Mouse (Mus musculus): ENCODE results near the gene Mrps15. TPM values are rescaled to one million over a fixed set of nuclear protein-coding genes. Genes with fewer than 3 reads are reported as not detected.

Mrps15 gene
- polyA plus RNA-seq (2015; fragmentation: Nextera tagmentation; extraction: Ambion mirVana): 134 and 140 TPM in 2 replicates

DNA sequence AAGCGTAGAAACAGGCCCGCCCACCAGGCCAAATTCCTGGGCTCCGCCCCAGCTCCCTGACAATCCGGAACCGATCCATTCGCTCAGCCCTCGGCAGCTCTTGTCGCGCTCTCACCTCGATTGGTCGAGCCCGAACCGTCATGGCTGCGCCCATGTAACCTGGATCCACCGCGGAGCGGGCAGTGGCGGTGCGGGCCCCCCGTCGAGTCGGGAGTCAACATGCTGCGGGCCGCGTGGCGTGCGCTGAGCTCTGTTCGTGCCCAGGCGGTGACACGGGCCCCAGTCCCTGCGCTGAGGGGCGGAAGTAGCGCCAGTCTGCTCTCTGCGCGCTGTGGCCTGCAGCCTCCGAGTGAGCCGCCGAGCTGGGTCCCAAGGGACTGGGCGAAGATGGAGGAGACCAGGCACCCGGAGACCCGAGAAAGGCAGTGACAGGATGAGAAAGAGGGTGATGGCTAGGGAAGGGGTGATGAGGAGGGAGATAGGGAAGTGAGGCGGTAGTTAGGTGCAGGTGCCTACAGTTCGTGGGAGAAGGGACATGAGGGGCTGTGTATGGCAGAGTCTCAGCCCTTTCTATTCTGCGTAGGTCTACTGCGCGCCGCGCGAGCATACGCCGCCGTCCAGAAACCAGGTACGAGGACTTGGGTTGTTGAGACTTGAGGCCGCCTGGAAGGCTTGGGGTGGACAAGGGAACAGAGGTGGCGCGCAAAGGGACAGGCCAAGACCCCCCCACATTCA is at the start of gene Mrps15:
TSS of gene Mrps15 (plus strand) at position 75 of the 735 bp plus-strand sequence.
- H3K4me3 ChIP-seq: peak within 1 kb of the TSS; percentile 94
- H3K36me3 ChIP-seq: peaks cover 32% of the 10 kb centered on the region
- ATAC-seq (ENCODE audit: low read depth): peak; percentile 97
- H3K4me2 ChIP-seq: peak within 1 kb of the TSS; percentile 96
- no peaks in the 10 kb centered on the region for H3K27me3 ChIP-seq
- H3K9me3 ChIP-seq: no peaks in the 10 kb centered on the region
- H3K9ac ChIP-seq: peak within 1 kb of the TSS; percentile 84
- H3K27ac ChIP-seq (replicated peaks): peak within 1 kb of the TSS; percentile 78
- H3K4me1 ChIP-seq (replicated peaks): peaks cover 15% of the 10 kb centered on the region
- under 1% methylated on average over 56 of the region's 56 CpGs for WGBS

DNA sequence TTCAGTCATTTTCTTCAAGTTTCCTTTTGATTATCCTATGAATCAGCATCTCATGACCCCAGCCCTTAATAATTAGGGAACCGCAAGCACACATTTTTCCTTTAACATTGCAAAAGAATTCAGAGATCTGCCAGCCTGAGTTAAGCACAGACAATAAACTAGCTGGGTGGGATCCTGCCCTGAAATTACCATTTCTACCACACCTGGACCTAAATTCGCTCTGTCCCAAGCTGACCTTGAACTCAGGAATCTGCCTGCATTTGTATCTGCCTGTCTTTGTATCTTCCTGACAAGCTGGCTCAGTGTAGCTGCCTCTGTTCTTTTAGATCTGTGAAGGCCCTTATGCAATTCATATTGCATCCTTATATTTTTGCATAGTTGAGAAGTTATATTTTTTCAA is 48.9 kb upstream of the Mrps15 start:
- Histone ChIP-seq H3K9ac (no peak overlapping the region), H3K27me3 (peaks cover 7% of the 10 kb centered on the region; the same call in 1 of the 2 replicates), H3K9me3 (peaks cover 20% of the 10 kb centered on the region), H3K4me2 (no peak overlapping the region), H3K36me3 (no peaks in the 10 kb centered on the region), H3K27ac (replicated peaks) (no peak overlapping the region), H3K4me3 (no peak overlapping the region), H3K4me1 (replicated peaks) (no peaks in the 10 kb centered on the region)
- ATAC-seq (ENCODE audit: low read depth): no peak
- WGBS: 93% methylated on average over 2 of the region's 2 CpGs

DNA sequence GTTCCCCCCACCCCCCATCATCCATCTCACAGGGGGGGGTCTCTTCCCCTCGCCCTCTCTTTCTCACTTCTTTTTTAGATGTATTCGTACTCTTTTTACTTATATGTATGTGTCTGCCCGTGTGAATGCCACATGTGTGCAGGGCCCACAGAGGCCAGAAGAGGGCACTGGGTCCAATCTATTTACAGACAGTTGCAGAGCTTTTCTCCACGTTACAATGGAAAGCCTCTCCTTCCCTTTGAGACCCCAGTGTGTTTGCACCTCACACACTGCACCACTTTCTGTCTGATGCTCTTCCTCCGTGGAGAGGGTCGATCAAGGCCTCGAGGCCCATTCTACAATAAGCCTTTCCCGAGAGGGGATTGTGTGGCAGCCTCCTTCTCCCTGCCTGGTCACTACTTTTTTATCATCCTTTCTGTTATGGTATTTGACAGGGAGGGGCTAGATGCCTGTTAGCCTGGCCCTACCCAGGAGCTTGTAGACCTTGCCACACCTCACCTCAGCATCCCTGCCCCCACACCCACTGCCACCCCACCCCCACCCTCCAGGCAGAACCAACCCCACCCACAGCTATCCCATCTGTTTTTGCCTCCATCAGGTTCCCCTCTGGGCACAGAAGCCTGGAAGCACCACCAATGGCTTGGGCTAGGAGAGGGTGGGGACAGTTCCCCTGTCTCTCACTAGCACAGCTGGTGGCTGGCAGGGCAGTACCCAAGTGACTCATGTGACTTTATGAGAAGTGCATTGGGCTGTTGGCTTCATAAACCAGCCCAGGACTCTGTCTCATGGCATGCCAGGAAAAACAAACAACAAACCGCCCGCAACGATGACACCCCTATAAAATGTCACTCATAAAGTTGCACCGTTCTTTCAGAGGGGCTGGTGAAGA is 45.2 kb upstream of the Mrps15 start:
- Histone ChIP-seq H3K4me2 (no peak overlapping the region), H3K4me1 (replicated peaks) (no peaks in the 10 kb centered on the region), H3K9me3 (peaks cover 20% of the 10 kb centered on the region), H3K27ac (replicated peaks) (no peak overlapping the region), H3K9ac (no peak overlapping the region), H3K27me3 (no peaks in the 10 kb centered on the region), H3K36me3 (no peaks in the 10 kb centered on the region), H3K4me3 (no peak overlapping the region)
- ATAC-seq (ENCODE audit: low read depth): no peak
- whole genome bisulfite sequencing: 85% methylated on average over 12 of the region's 12 CpGs

DNA sequence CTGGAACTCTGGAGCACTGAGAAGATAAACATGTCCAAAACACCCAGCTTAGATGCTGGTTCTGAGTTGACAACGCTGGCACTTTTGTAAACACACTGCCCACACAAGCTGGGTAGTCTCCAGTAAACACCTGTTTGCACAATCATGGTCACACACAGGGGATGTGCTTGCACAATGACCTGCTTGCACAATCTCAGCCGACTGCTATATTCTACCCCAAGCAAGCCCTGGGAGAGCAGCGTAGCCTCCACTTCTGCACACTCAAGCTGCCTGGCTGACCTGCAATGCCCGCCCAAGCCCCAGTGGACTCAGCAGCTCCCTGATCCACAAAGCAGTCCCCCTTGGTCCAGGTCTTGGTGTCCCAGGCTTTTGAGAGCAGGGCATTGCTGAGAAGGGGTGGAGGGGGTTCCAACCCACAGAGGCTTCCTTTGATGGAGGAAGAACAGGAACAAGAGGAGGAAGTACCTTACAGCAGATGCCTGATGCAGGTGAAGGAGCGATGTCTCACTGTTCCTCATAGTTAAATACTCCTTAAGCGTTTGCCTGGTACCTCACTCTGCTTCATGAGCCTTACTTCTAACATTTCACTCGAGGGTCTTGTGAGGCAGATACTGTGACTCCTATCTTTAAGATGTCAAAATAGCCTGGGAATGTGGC is 28.9 kb upstream of the Mrps15 start:
- H3K4me3 ChIP-seq: no peak overlapping the region
- no peaks in the 10 kb centered on the region for H3K27me3 ChIP-seq
- H3K27ac ChIP-seq (replicated peaks): no peak overlapping the region
- no peaks in the 10 kb centered on the region for H3K4me1 ChIP-seq (replicated peaks)
- H3K4me2 ChIP-seq: no peak overlapping the region
- no peaks in the 10 kb centered on the region for H3K36me3 ChIP-seq
- no peaks in the 10 kb centered on the region for H3K9me3 ChIP-seq
- WGBS: 84% methylated on average over 7 of the region's 7 CpGs
- H3K9ac ChIP-seq: no peak overlapping the region
- ATAC-seq (ENCODE audit: low read depth): no peak

DNA sequence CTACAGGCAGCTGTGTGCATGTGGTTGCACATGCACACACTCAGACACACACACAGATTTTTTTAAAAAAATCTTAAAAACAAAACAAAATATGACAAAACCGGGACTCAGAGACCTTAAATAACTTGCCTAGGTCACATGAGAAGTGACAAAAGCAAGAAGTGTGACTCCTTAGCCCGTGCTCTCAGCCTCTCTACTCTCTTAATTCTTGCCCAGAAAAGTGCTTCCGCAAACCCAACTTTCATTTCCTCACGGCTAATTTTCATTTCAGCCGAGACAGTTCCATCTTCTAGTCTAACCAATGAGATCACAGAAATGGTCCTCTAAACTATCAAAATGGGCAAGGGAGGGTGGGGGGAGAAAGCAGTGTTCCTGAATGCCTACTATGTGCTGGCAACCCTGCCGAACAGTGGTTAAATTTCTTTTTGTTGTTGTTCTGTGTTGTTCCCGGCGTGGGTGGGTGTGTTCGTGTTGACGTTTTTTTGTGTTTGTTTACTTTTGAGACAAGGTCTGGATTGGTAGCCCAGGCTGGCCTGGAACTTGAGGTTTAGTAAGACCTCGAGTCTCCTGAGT is 27.7 kb upstream of the Mrps15 start:
- Histone ChIP-seq H3K9me3 (no peaks in the 10 kb centered on the region), H3K4me2 (no peak overlapping the region), H3K4me1 (replicated peaks) (no peaks in the 10 kb centered on the region), H3K4me3 (no peak overlapping the region), H3K27ac (replicated peaks) (no peak overlapping the region), H3K36me3 (no peaks in the 10 kb centered on the region), H3K9ac (no peak overlapping the region), H3K27me3 (no peaks in the 10 kb centered on the region)
- ATAC-seq (ENCODE audit: low read depth): no peak
- 80% methylated on average over 11 of the region's 11 CpGs for WGBS

DNA sequence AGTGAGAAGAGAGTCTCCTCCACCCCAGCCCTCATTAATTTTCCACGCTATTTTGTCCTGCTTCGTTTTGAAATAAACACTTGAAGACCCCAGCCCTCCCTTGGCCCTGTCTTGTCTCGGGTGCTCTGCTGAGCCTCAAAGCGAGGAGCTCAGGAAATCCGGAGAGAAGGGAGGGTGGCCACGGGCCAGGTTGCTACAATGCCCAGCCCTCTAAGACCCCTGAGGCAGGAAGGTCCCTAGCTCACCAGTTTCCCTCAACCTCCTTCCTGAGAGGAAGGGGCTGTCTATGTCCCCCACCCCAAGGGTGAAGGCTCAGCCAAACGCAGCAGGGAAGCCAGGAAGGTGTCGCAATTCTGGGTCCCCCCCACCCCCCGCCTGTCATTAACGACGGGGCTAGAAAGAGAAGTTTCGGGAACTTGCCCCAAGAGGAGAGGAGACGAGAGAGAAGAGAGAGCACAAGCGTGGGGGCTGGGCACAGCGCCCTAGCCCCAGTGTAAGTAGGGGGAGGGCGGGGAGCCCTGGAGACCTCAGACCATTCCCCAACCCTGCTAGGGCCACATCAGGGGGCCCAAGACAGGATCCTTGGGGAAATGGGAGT is 22.3 kb upstream of the Mrps15 start, which contains the start of gene Csf3r:
TSS of gene Csf3r (plus strand) at position 248 of the 598 bp plus-strand sequence.
- no peak within 1 kb of the TSS for H3K27ac ChIP-seq (replicated peaks)
- H3K4me3 ChIP-seq: no peak within 1 kb of the TSS
- H3K4me2 ChIP-seq: no peak within 1 kb of the TSS
- no peak within 1 kb of the TSS for H3K9ac ChIP-seq
- no peaks in the 10 kb centered on the region for H3K27me3 ChIP-seq
- H3K36me3 ChIP-seq: no peaks in the 10 kb centered on the region
- ATAC-seq (ENCODE audit: low read depth): no peak
- 62% methylated on average over 16 of the region's 16 CpGs for WGBS
- no peaks in the 10 kb centered on the region for H3K4me1 ChIP-seq (replicated peaks)
- H3K9me3 ChIP-seq: no peaks in the 10 kb centered on the region

DNA sequence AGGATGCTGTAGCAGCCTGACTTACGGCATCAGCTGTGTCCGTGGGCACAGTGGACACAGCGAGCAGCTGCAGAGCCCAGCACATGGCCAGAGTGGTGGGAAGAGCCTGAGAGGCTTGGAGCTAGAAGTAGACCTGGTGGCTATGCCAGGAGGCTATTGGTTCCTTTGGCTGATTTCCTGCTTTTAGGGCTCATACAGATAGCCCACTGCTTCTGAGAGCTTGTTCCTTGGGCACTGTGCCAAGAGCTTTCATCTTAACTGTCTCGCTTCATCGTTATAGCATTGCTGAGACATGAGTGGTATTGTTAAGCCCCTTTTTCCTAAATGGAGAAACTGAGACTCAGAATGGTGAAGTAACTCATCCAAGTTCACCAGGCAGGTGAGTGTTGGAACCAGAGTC is 20.9 kb upstream of the Mrps15 start:
- no peak for ATAC-seq (ENCODE audit: low read depth)

DNA sequence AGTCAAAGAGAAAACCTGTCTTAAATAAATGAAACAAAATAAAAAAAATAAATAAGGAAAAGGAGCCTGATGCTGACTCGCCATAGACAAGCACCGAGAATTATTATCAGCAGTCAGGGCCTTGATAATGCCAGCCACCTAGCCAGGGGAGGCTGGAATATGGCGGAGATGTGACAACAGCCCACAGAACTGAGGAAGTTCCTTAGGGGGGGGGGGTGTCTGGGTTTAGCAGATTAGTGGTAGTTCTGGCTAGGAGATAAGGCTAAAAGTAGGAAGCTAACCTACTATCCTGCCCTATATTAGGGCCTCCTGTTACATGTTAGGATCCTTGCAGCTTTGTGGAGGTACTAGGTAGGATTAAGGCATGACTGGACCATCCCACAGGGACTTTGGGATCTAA is 18.7 kb upstream of the Mrps15 start:
- no peak overlapping the region for H3K4me2 ChIP-seq
- no peaks in the 10 kb centered on the region for H3K36me3 ChIP-seq
- 95% methylated on average over 3 of the region's 3 CpGs for WGBS
- no peak overlapping the region for H3K9ac ChIP-seq
- H3K27ac ChIP-seq (replicated peaks): no peak overlapping the region
- no peaks in the 10 kb centered on the region for H3K9me3 ChIP-seq
- H3K4me3 ChIP-seq: no peak overlapping the region
- no peaks in the 10 kb centered on the region for H3K4me1 ChIP-seq (replicated peaks)
- no peaks in the 10 kb centered on the region for H3K27me3 ChIP-seq
- ATAC-seq (ENCODE audit: low read depth): no peak

More for the DNA sequence above, 20.9 kb upstream of the Mrps15 start:
- no peak overlapping the region for H3K4me2 ChIP-seq
- WGBS: 86% methylated on average over 5 of the region's 5 CpGs
- no peak overlapping the region for H3K9ac ChIP-seq
- H3K27ac ChIP-seq (replicated peaks): no peak overlapping the region
- no peaks in the 10 kb centered on the region for H3K27me3 ChIP-seq
- no peak overlapping the region for H3K4me3 ChIP-seq
- H3K9me3 ChIP-seq: no peaks in the 10 kb centered on the region
- no peaks in the 10 kb centered on the region for H3K4me1 ChIP-seq (replicated peaks)
- no peaks in the 10 kb centered on the region for H3K36me3 ChIP-seq

DNA sequence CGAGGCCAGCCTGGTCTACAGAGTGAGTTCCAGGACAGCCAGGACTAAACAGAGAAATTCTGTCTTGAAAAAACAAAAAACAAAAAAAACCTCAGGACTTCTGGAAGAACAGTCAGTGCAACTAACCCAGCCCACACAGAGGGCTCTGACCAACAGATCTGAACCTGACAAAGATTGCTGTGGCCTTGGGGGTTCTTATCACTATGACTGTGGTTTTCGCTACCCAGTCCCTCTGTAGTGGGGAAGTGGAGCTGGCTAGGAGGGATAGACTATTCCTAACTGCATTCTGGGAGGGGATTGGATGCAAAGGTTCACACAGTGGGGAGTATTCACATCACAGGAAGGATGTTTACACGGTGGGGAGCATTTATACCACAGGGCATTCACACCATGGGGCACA is 17.7 kb upstream of the Mrps15 start:
- H3K36me3 ChIP-seq: no peaks in the 10 kb centered on the region
- no peak overlapping the region for H3K4me3 ChIP-seq
- no peak overlapping the region for H3K27ac ChIP-seq (replicated peaks)
- WGBS: 71% methylated on average over 3 of the region's 3 CpGs
- ATAC-seq (ENCODE audit: low read depth): no peak
- H3K27me3 ChIP-seq: no peaks in the 10 kb centered on the region
- no peaks in the 10 kb centered on the region for H3K9me3 ChIP-seq
- H3K4me2 ChIP-seq: no peak overlapping the region
- no peak overlapping the region for H3K9ac ChIP-seq
- H3K4me1 ChIP-seq (replicated peaks): no peaks in the 10 kb centered on the region

DNA sequence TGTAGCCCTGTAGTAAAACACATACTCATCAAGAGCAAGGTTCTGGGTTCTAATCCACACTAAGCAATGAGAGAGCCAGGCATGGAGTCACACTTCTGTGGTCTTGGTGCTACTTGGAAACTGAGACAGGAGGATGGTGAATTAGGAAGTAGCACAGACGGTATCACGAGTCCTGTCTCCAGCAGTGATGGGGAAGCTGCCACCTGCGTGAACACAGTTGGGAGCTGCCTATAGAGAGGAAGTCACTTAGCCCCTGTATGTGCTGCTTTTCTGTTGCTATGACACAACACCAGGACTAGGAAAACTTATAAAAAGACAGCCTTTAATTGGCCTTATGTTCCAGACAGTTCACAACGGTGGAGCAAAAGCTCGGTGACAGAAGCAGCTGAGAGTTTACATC is 16.0 kb upstream of the Mrps15 start:
- H3K27ac ChIP-seq (replicated peaks): no peak overlapping the region
- H3K36me3 ChIP-seq: no peaks in the 10 kb centered on the region
- no peaks in the 10 kb centered on the region for H3K27me3 ChIP-seq
- 81% methylated on average over 5 of the region's 5 CpGs for WGBS
- ATAC-seq (ENCODE audit: low read depth): no peak
- H3K9ac ChIP-seq: no peak overlapping the region
- H3K4me1 ChIP-seq (replicated peaks): no peaks in the 10 kb centered on the region
- no peak overlapping the region for H3K4me2 ChIP-seq
- H3K4me3 ChIP-seq: no peak overlapping the region
- no peaks in the 10 kb centered on the region for H3K9me3 ChIP-seq

DNA sequence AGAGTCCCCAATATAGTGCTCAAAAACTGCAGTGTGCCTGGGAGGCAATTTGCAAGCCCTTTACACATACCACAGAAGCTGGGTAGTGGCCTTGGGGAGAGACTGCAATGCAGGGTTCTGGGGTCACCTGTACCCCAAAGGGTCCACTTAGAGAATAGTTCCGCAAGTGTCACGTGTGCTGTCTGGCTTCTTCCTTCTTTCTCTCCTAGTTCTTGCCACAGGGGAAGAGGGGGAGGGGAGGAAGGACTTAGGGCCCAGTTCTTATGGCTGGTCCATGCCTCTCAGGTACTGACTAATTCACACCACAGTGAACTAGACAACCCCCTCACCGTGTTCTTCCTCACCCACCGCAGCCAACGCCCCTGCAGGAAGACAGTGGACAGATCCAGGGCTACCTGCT is 11.3 kb upstream of the Mrps15 start:
- 86% methylated on average over 5 of the region's 5 CpGs for WGBS
- H3K27ac ChIP-seq (replicated peaks): no peak overlapping the region
- ATAC-seq (ENCODE audit: low read depth): no peak

More for the DNA sequence above, 11.3 kb upstream of the Mrps15 start:
- H3K9ac ChIP-seq: no peak overlapping the region
- H3K9me3 ChIP-seq: no peaks in the 10 kb centered on the region
- no peak overlapping the region for H3K4me3 ChIP-seq
- no peaks in the 10 kb centered on the region for H3K4me1 ChIP-seq (replicated peaks)
- no peak overlapping the region for H3K4me2 ChIP-seq
- H3K27me3 ChIP-seq: no peaks in the 10 kb centered on the region
- no peaks in the 10 kb centered on the region for H3K36me3 ChIP-seq
